Mouse (Mus musculus): ENCODE measurements around the gene Raet1d.
"Not testable (repeated sequence)": the region's sequence is repeated elsewhere in the genome, so short reads cannot be mapped to it uniquely, and the experiment has no call there.

DNA sequence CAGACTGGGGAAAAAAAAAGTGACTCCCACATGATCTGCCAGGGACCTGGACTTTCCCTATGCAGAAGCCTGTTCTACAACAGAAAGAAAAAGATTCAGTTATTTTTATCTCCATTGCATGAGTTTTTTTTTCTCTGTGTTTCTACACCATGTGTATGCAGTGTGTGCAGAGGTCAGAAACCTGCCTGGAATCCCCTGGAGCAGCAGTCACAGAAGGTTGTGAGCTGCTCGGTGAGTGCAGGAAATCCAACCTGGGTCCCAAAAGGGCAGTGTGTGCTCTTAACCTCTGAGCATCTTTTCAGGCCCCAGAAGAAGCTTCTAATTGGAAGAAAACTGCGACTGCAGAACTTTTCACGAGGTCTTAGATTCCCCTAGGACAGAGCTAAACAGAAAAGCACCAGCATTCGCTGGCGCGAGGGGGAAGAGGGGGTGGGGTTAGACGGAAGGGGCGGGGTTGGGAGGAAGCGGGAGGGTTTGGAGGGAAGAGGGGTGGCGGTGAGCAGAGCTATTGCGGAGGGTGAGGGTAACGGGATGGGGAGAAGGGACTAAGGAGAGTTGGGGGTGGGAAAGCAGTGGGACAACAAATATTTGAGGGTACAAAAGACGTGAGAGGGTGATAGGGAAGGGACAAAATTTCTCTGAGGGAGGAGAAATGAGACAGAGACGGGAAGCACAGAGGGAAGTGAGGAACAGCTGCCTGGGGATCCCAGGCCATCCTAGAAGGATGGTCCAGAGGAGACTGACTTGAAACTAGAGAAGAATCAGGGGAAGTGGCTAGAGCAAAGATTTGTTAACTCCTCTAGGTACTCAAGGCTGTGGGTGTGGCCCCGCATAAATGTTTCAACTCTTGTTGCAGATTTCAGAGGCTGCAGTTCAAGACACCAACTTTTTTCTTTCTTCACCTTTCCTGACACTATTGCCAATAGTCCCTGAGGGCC lies 1.3 kb downstream of the Raet1d start:
- TF ChIP-seq POLR2A (IDR thresholded peaks at IDR 0.05; ENCODE audit: low read depth, low read length); CTCF (IDR thresholded peaks at IDR 0.05; ENCODE audit: extremely low read depth, insufficient read depth, insufficient read length, insufficient replicate concordance): not testable (repeated sequence)
